Mouse (Mus musculus) thymus, adult 2 months (tissue): ENCODE data around the gene Tmem17.

Source experiments
- CTCF ChIP-seq: fragments of 200-500 bp; IDR thresholded peaks from 2 replicates; pipeline ENCODE4 v1.5.1; 2012; ENCODE audit warnings: mild to moderate bottlenecking, control low read depth, low read length, moderate library complexity, borderline replicate concordance; ENCODE audit not compliant: control insufficient read depth, poor library complexity, insufficient read depth; ENCODE audit errors: extremely low read depth
- POLR2A ChIP-seq: fragments of 200-500 bp; IDR thresholded peaks from 2 replicates; pipeline ENCODE4 v1.6.1; 2012; ENCODE audit warnings: mild to moderate bottlenecking, low read length, control low read depth, moderate library complexity; ENCODE audit not compliant: control insufficient read depth, poor library complexity, insufficient read depth; ENCODE audit errors: extremely low read depth

- no peak for TF ChIP-seq CTCF
- TF ChIP-seq POLR2A, result no peak
Observed at GRCm38 (mm10) chr11:22524606-22525005, 12.7 kb downstream of the Tmem17 start.
